Mouse (Mus musculus) CH12.LX (cell line): Measurements from ENCODE around the gene Cybc1. TPM values are rescaled to one million over a fixed set of nuclear protein-coding genes. Genes with fewer than 3 reads are reported as not detected.

Experiments
- DNase-seq: peaks from one replicate; pipeline ENCODE4 v3.0.0-alpha.2; 2013; ENCODE audit errors: extremely low read depth
- H3K27ac ChIP-seq: 2 replicates; pipeline ENCODE4 v1.5.1; 2012; ENCODE audit warnings: low read depth, mild to moderate bottlenecking, control low read depth, moderate library complexity; ENCODE audit not compliant: insufficient read depth
- H3K27me3 ChIP-seq: replicated peaks from 2 replicates; pipeline ENCODE3; 2012; ENCODE audit warnings: inconsistent platforms
- H3K36me3 ChIP-seq, 2 experiments: replicated peaks in 1 of 2; 2 replicates each; pipeline versions ENCODE3 to v1.6.1; 2012; ENCODE audit warnings: inconsistent platforms in 1 of 2, low read length in 1 of 2, mild to moderate bottlenecking in 1 of 2, mixed read lengths in 1 of 2, moderate library complexity in 1 of 2; ENCODE audit not compliant: control insufficient read depth in 1 of 2, insufficient read depth in 1 of 2
- H3K4me1 ChIP-seq, 2 experiments: 2 replicates each; pipeline ENCODE4 v1.6.1; 2012; ENCODE audit warnings: inconsistent platforms in 1 of 2, moderate library complexity in 1 of 2; ENCODE audit not compliant: insufficient read depth in 2 of 2, control insufficient read depth in 1 of 2
- H3K4me2 ChIP-seq: 2 replicates; pipeline ENCODE4 v1.6.1; 2012; ENCODE audit warnings: low read depth, mild to moderate bottlenecking, control low read depth; ENCODE audit not compliant: poor library complexity, insufficient read depth, severe bottlenecking
- H3K4me3 ChIP-seq, 3 experiments: fragments of 150-350 bp in 1 of 3; sonication (generic) in 1 of 3; replicated peaks in 1 of 3; 2 replicates each; pipeline versions ENCODE3 to v1.5.1; 2011 to 2012; ENCODE audit warnings: low read depth in 2 of 3, low read length in 2 of 3, mild to moderate bottlenecking in 2 of 3, moderate library complexity in 2 of 3, control low read depth in 1 of 3, improper control_type of control experiment in 1 of 3, inconsistent platforms in 1 of 3, mixed read lengths in 1 of 3; ENCODE audit not compliant: poor library complexity in 1 of 3
- H3K79me2 ChIP-seq: replicated peaks from 2 replicates; pipeline ENCODE4 v1.6.1; 2012; ENCODE audit warnings: mild to moderate bottlenecking, moderate library complexity; ENCODE audit not compliant: control insufficient read depth, poor library complexity, insufficient read depth, severe bottlenecking; ENCODE audit errors: extremely low read depth
- H3K9ac ChIP-seq: 2 replicates; pipeline ENCODE4 v1.6.1; 2012; ENCODE audit warnings: low read depth, mild to moderate bottlenecking, control low read depth, moderate library complexity; ENCODE audit not compliant: insufficient read depth
- H3K9me3 ChIP-seq: replicated peaks from 2 replicates; pipeline ENCODE3; 2012; ENCODE audit warnings: low read length, inconsistent platforms, mixed read lengths
- BHLHE40 ChIP-seq: IDR thresholded peaks from 2 replicates; pipeline ENCODE4 v1.6.1; 2011; ENCODE audit warnings: mild to moderate bottlenecking, low read depth, low read length, improper control_type of control experiment
- CHD1 ChIP-seq: IDR thresholded peaks from 2 replicates; pipeline ENCODE4 v1.6.1; 2012; ENCODE audit warnings: low read depth, low read length, improper control_type of control experiment, inconsistent platforms
- CTCF ChIP-seq, 2 experiments: IDR thresholded peaks in 1 of 2; conservative IDR thresholded peaks in 1 of 2; 2 replicates each; pipeline ENCODE4 v1.5.1; 2011 to 2012; ENCODE audit warnings: low read depth in 2 of 2, low read length in 2 of 2, improper control_type of control experiment in 1 of 2, inconsistent platforms in 1 of 2, mild to moderate bottlenecking in 1 of 2, moderate library complexity in 1 of 2
- E2F4 ChIP-seq: IDR thresholded peaks from 2 replicates; pipeline ENCODE4 v1.6.1; 2011; ENCODE audit warnings: low read depth, low read length, improper control_type of control experiment; ENCODE audit not compliant: insufficient replicate concordance
- ELF1 ChIP-seq: IDR thresholded peaks from 2 replicates; pipeline ENCODE4 v1.6.1; 2014; ENCODE audit warnings: low read depth, mild to moderate bottlenecking, inconsistent platforms, low read length, improper control_type of control experiment
- ETS1 ChIP-seq: conservative IDR thresholded peaks from 2 replicates; pipeline ENCODE4 v1.6.1; 2012; ENCODE audit warnings: low read depth, mild to moderate bottlenecking, inconsistent platforms, low read length, improper control_type of control experiment, moderate library complexity
- GABPA ChIP-seq: IDR thresholded peaks from 2 replicates; pipeline ENCODE4 v1.6.1; 2012; ENCODE audit warnings: low read depth, low read length, improper control_type of control experiment, inconsistent platforms; ENCODE audit not compliant: insufficient replicate concordance
- HCFC1 ChIP-seq: IDR thresholded peaks from 2 replicates; pipeline ENCODE4 v1.6.1; 2012; ENCODE audit warnings: low read depth, mild to moderate bottlenecking, inconsistent platforms, low read length, improper control_type of control experiment
- IRF4 ChIP-seq: IDR thresholded peaks from 2 replicates; pipeline ENCODE4 v1.6.1; 2014; ENCODE audit warnings: low read depth, mild to moderate bottlenecking, inconsistent platforms, low read length, improper control_type of control experiment
- JUN ChIP-seq: IDR thresholded peaks from 2 replicates; pipeline ENCODE4 v1.6.1; 2011; ENCODE audit warnings: low read depth, mild to moderate bottlenecking, low read length, improper control_type of control experiment, moderate library complexity; ENCODE audit not compliant: insufficient read depth
- JUND ChIP-seq: conservative IDR thresholded peaks from 2 replicates; pipeline ENCODE4 v1.6.1; 2011; ENCODE audit warnings: low read depth, low read length, improper control_type of control experiment
- MAFK ChIP-seq: IDR thresholded peaks from 2 replicates; pipeline ENCODE4 v1.6.1; 2011; ENCODE audit warnings: low read length, improper control_type of control experiment; ENCODE audit not compliant: insufficient replicate concordance
- MAX ChIP-seq: IDR thresholded peaks from 2 replicates; pipeline ENCODE4 v1.6.1; 2011; ENCODE audit warnings: low read length, improper control_type of control experiment
- MAZ ChIP-seq: IDR thresholded peaks from 2 replicates; pipeline ENCODE4 v1.6.1; 2012; ENCODE audit warnings: low read depth, mild to moderate bottlenecking, inconsistent platforms, low read length, improper control_type of control experiment, moderate library complexity
- MEF2A ChIP-seq: IDR thresholded peaks from 2 replicates; pipeline ENCODE4 v1.6.1; 2014; ENCODE audit warnings: low read depth, mild to moderate bottlenecking, inconsistent platforms, low read length, improper control_type of control experiment, borderline replicate concordance
- MXI1 ChIP-seq: IDR thresholded peaks from 2 replicates; pipeline ENCODE4 v1.6.1; 2011; ENCODE audit warnings: mild to moderate bottlenecking, low read depth, low read length, improper control_type of control experiment
- MYC ChIP-seq: IDR thresholded peaks from 2 replicates; pipeline ENCODE4 v1.6.1; 2011; ENCODE audit warnings: low read depth, mild to moderate bottlenecking, improper control_type of control experiment, low read length
- PAX5 ChIP-seq: IDR thresholded peaks from 2 replicates; pipeline ENCODE4 v1.6.1; 2012; ENCODE audit warnings: low read length, inconsistent platforms, mixed read lengths
- POLR2A ChIP-seq: IDR thresholded peaks from 2 replicates; pipeline ENCODE4 v1.6.1; 2011; ENCODE audit warnings: low read depth, mild to moderate bottlenecking, improper control_type of control experiment, low read length
- POLR2AphosphoS2 ChIP-seq: IDR thresholded peaks from 2 replicates; pipeline ENCODE4 v1.6.1; 2011; ENCODE audit warnings: low read depth, low read length, improper control_type of control experiment
- RAD21 ChIP-seq: IDR thresholded peaks from 2 replicates; pipeline ENCODE4 v1.6.1; 2011; ENCODE audit warnings: low read depth, mild to moderate bottlenecking, low read length, improper control_type of control experiment, moderate library complexity
- RCOR1 ChIP-seq: conservative IDR thresholded peaks from 2 replicates; pipeline ENCODE4 v1.6.1; 2012; ENCODE audit warnings: low read depth, mild to moderate bottlenecking, inconsistent platforms, low read length, improper control_type of control experiment
- SIN3A ChIP-seq: IDR thresholded peaks from 2 replicates; pipeline ENCODE4 v1.6.1; 2012; ENCODE audit warnings: low read length, improper control_type of control experiment, inconsistent platforms
- SMC3 ChIP-seq: IDR thresholded peaks from 2 replicates; pipeline ENCODE4 v1.6.1; 2011; ENCODE audit warnings: low read depth, low read length, improper control_type of control experiment
- TBP ChIP-seq: conservative IDR thresholded peaks from 2 replicates; pipeline ENCODE4 v1.6.1; 2011; ENCODE audit warnings: low read depth, low read length, improper control_type of control experiment
- TCF12 ChIP-seq: IDR thresholded peaks from 2 replicates; pipeline ENCODE4 v1.6.1; 2014; ENCODE audit warnings: low read depth, mild to moderate bottlenecking, inconsistent platforms, low read length, improper control_type of control experiment
- UBTF ChIP-seq: IDR thresholded peaks from 2 replicates; pipeline ENCODE4 v1.6.1; 2012; ENCODE audit warnings: low read depth, mild to moderate bottlenecking, inconsistent platforms, low read length, improper control_type of control experiment, moderate library complexity
- USF1 ChIP-seq: IDR thresholded peaks from 2 replicates; pipeline ENCODE4 v1.6.1; 2014; ENCODE audit warnings: low read depth, mild to moderate bottlenecking, inconsistent platforms, low read length, improper control_type of control experiment
- USF2 ChIP-seq: conservative IDR thresholded peaks from 2 replicates; pipeline ENCODE4 v1.6.1; 2011; ENCODE audit warnings: low read depth, low read length, improper control_type of control experiment
- ZC3H11A ChIP-seq: IDR thresholded peaks from 2 replicates; pipeline ENCODE4 v1.6.1; 2012; ENCODE audit warnings: low read depth, mild to moderate bottlenecking, inconsistent platforms, low read length, improper control_type of control experiment
- ZNF384 ChIP-seq: IDR thresholded peaks from 2 replicates; pipeline ENCODE4 v1.6.1; 2012; ENCODE audit warnings: low read depth, low read length, improper control_type of control experiment, inconsistent platforms
- dilution Hi-C: fragments of 300-500 bp; cut with MboI; formaldehyde crosslinking; loops from 2 replicates; pipeline ENCODE4 v1.14.3; 2020; ENCODE audit warnings: low sequenced_read_pairs; ENCODE audit not compliant: extremely low pct_unique_long_range_greater_than_20kb, extremely low pct_ligation_motif_present
- in situ Hi-C: fragments of 300-500 bp; cut with MboI; formaldehyde crosslinking; loops from 3 replicates; pipeline ENCODE4 v1.14.3; 2019; ENCODE audit warnings: low sequenced_read_pairs, low pct_ligation_motif_present, low pct_unique_long_range_greater_than_20kb, mixed read lengths
- polyA plus RNA-seq: library from polyadenylated mRNA; unstranded; fragments of >175 nt; gene quantifications from 2 replicates; pipeline ENCODE4 v1.2.1, GENCODE M21; 2012; ENCODE audit warnings: low read depth; ENCODE audit not compliant: insufficient read length
- total RNA-seq, 2 experiments: library from RNA; depleted of rRNA; stranded (reverse); fragments of 300-350 nt in 1 of 2; fragments of >200 nt in 1 of 2; gene quantifications; 2 replicates each; pipeline ENCODE4 v1.2.3; 2012 to 2014

Gene Cybc1
- total and polyA plus RNA-seq, 3 experiments: 51.6 to 60.3 (median 57.4) TPM

DNA sequence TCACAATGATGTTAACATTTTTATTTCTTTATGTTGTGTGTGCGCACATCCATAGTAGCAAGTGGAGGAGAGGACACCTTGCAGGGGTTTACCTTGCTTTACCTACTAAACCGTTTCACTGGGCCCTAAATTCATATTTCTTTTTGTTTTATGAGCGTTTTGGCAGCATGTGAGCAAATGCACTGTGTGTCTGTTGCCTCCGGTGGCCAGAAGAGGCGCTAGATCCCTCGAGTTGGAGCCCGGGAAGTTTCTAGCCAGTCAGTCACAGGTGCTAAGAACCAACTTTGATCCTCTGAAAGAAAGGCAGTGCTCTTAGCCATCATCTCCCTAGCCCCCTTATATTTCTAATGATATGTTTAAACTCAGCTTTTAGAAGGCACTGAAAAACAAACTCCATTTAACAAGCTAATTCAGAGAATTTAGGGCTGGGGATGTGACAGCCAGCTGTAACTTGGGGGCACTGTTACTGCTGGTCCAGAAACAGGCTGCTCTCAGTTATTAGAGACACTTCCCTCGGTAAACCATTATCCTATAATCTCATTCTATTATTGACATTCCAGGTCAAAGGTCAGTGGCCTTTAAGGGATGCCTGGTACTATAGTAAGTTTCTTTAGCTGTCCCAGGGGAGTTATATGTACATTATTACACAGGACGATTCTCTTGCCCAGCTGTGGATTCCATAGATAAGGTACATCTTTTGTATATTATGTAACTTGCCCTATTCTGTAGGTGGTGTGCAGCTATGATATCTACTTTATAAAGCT lies 6.5 kb upstream of the Cybc1 start:
- in situ Hi-C loops (no loop called here), dilution Hi-C loops (no loop called here)
- H3K27ac ChIP-seq: no peak overlapping the region
- H3K79me2 ChIP-seq: no peaks in the 10 kb centered on the region
- TF ChIP-seq E2F4 (peak; percentile 91; the same call in 1 of the 2 replicates), TBP (peak; percentile 60; the same call in 1 of the 2 replicates), ELF1 (0 out of 2 replicates have a peak, but pooled peaks have one; percentile 32), USF2 (no peak), PAX5 (no peak), SMC3 (peak; percentile 36), IRF4 (no peak; the same call in 1 of the 2 replicates), MAZ (no peak), MAFK (no peak), ETS1 (no peak; the same call in 1 of the 2 replicates), TCF12 (peak; percentile 65; the same call in 1 of the 2 replicates), BHLHE40 (peak; percentile 69), HCFC1 (peak; percentile 17; the same call in 1 of the 2 replicates), GABPA (no peak), MEF2A (peak; percentile 48; the same call in 1 of the 2 replicates), USF1 (no peak), CHD1 (no peak), RAD21 (peak; percentile 62), RCOR1 (peak; percentile 59), JUN (no peak), POLR2AphosphoS2 (no peak; the same call in 1 of the 2 replicates), CTCF (conservative IDR thresholded peaks at IDR 0.05 in 1 of 2, IDR thresholded peaks at IDR 0.05 in 1 of 2; ENCODE audit: low read depth in 2 of 2, low read length in 2 of 2) (peak; percentile 85 to 88), JUND (no peak; the same call in 1 of the 2 replicates), MYC (peak; percentile 88), MXI1 (peak; percentile 78), UBTF (no peak), MAX (peak; percentile 62), SIN3A (peak; percentile 40; the same call in 1 of the 2 replicates), POLR2A (peak; percentile 49), ZC3H11A (no peak), ZNF384 (no peak)
- H3K36me3 ChIP-seq: peaks cover 0 to 20% of the 10 kb centered on the region in 2 experiments
- H3K9ac ChIP-seq: peak overlapping the region; percentile 53
- peak overlapping the region; percentile 91 for H3K4me2 ChIP-seq
- no peaks in the 10 kb centered on the region for H3K27me3 ChIP-seq
- DNase-seq: peak; percentile 87
- H3K4me3 ChIP-seq: peak overlapping the region in 2 of 3 experiments; percentile 49 to 74
- peaks cover 5 to 30% of the 10 kb centered on the region in 2 experiments for H3K4me1 ChIP-seq
- no peaks in the 10 kb centered on the region for H3K9me3 ChIP-seq
